Mouse (Mus musculus) midbrain, embryonic 16.5 days (tissue): ENCODE data around the gene Cdk14. TPM values are rescaled to one million over a fixed set of nuclear protein-coding genes. Genes with fewer than 3 reads are reported as not detected.

Source experiments
- ATAC-seq: fragments of 200-750 bp; cut with Nextera tagmentation; 2 replicates; pipeline ENCODE4 v1.8.0; 2017; ENCODE audit warnings: moderate TSS enrichment
- H3K27ac ChIP-seq: fragments of 300-500 bp; sonication (generic); 2 replicates; pipeline ENCODE4 v1.5.1; 2014; ENCODE audit warnings: mild to moderate bottlenecking, low read length, mixed read lengths
- H3K27me3 ChIP-seq: fragments of 300-500 bp; sonication (generic); 2 replicates; pipeline ENCODE4 v1.6.1; 2014; ENCODE audit warnings: low read depth, low read length, mixed read lengths; ENCODE audit not compliant: control insufficient read depth, insufficient read depth
- H3K36me3 ChIP-seq: fragments of 300-500 bp; sonication (generic); 2 replicates; pipeline ENCODE4 v1.6.1; 2014; ENCODE audit warnings: mild to moderate bottlenecking, low read length, moderate library complexity, mixed read lengths; ENCODE audit not compliant: control insufficient read depth, insufficient read depth
- H3K4me1 ChIP-seq: fragments of 300-500 bp; sonication (generic); 2 replicates; pipeline ENCODE4 v1.6.1; 2014; ENCODE audit warnings: mild to moderate bottlenecking, low read length, mixed read lengths; ENCODE audit not compliant: control insufficient read depth, insufficient read depth
- H3K4me2 ChIP-seq: fragments of 300-500 bp; sonication (generic); 2 replicates; pipeline ENCODE4 v1.6.1; 2014; ENCODE audit warnings: mild to moderate bottlenecking, low read length, mixed read lengths
- H3K4me3 ChIP-seq: fragments of 300-500 bp; sonication (generic); 2 replicates; pipeline ENCODE4 v1.5.1; 2014; ENCODE audit warnings: low read depth, mild to moderate bottlenecking, low read length, moderate library complexity, mixed read lengths
- H3K9ac ChIP-seq: fragments of 300-500 bp; sonication (generic); 2 replicates; pipeline ENCODE4 v1.6.1; 2014; ENCODE audit warnings: low read depth, low read length, mixed read lengths
- H3K9me3 ChIP-seq: fragments of 300-500 bp; sonication (generic); replicated peaks from 2 replicates; pipeline ENCODE4 v1.6.1; 2014; ENCODE audit warnings: mild to moderate bottlenecking, low read length, mixed read lengths; ENCODE audit not compliant: control insufficient read depth, poor library complexity, severe bottlenecking
- WGBS: fragments of 180-500 bp; shearing (Covaris S2); extraction: QIAGEN DNeasy Blood & Tissue Kit; methylation state at CpG from one replicate; pipeline ENCODE4 v1.1.7; 2014; 5-methylcytosine and 5-hydroxymethylcytosine counted together
- polyA plus RNA-seq: library from polyadenylated mRNA; unstranded; fragments of >200 nt; fragmentation: Nextera tagmentation; extraction: Ambion mirVana; gene quantifications from 2 replicates; pipeline ENCODE4 v1.2.1, GENCODE M21; 2015

Gene Cdk14
- polyA plus RNA-seq, 1 experiment from 2014 or later, result 44.6 TPM

DNA sequence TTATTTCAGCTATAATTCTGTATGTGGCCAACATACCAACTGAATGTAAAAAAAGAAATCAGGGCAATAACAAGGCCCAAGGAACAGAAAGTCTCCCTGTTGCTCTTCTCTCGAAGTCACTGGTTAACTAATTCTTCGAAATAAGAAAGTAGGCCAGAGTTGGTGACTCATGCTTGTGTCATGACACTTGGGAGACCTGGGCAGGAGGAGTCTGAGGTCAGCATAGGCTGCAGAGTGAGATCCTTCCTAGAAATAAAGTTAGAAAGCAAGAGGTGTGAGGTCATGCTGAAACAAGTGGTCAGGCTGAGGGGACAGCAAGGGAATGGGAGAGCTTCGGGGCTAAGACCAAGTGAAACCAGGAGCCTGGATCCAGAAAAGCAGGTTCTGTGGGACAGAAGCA, 134.2 kb downstream of the Cdk14 start:
- H3K4me3 ChIP-seq, result no peak overlapping the region
- 88% methylated on average over 3 of the region's 3 CpGs for WGBS

DNA sequence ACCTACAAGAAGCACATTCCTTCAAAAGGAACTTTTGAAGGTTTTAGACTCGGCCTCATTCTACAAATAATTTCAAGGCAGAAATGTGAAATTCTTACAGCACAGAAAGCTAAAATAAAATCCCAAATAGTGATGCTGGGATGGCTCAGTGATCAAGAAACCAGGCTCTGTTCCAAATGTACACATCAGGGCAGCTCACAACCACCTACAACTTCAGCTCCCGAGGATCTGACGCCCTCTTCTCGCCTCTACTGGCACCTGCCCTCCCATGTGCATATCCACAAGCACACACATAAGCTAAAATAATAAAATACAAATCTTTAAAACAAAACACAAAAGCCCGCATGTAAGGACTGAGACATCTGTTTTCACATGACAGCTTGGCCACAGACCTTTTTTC, 135.6 kb downstream of the Cdk14 start:
- no peaks in the 10 kb centered on the region for H3K4me1 ChIP-seq
- no peak overlapping the region for H3K4me3 ChIP-seq
- no peak for ATAC-seq
- no peak overlapping the region for H3K9ac ChIP-seq
- no peak overlapping the region for H3K4me2 ChIP-seq
- H3K27me3 ChIP-seq, result no peaks in the 10 kb centered on the region
- no peaks in the 10 kb centered on the region for H3K9me3 ChIP-seq
- no peaks in the 10 kb centered on the region for H3K36me3 ChIP-seq
- 93% methylated on average over 5 of the region's 5 CpGs for WGBS
- no peak overlapping the region for H3K27ac ChIP-seq

More for the DNA sequence above, 134.2 kb downstream of the Cdk14 start:
- no peaks in the 10 kb centered on the region for H3K27me3 ChIP-seq
- H3K36me3 ChIP-seq, result no peaks in the 10 kb centered on the region
- no peak for ATAC-seq
- H3K9me3 ChIP-seq, result no peaks in the 10 kb centered on the region
- no peaks in the 10 kb centered on the region for H3K4me1 ChIP-seq
- no peak overlapping the region for H3K9ac ChIP-seq
- no peak overlapping the region for H3K27ac ChIP-seq
- H3K4me2 ChIP-seq, result no peak overlapping the region

- no peaks in the 10 kb centered on the region for H3K36me3 ChIP-seq
- H3K4me3 ChIP-seq, result no peak overlapping the region
- H3K9ac ChIP-seq, result no peak overlapping the region
- no peak overlapping the region for H3K27ac ChIP-seq
- no peak overlapping the region for H3K4me2 ChIP-seq
- no peaks in the 10 kb centered on the region for H3K4me1 ChIP-seq
- WGBS, result 95% methylated on average over 6 of the region's 6 CpGs
- H3K27me3 ChIP-seq, result no peaks in the 10 kb centered on the region
- no peaks in the 10 kb centered on the region for H3K9me3 ChIP-seq
- ATAC-seq, result no peak
These were observed 136.2 kb downstream of the Cdk14 start for GRCm38 (mm10) chr5:5283756-5284430.

DNA sequence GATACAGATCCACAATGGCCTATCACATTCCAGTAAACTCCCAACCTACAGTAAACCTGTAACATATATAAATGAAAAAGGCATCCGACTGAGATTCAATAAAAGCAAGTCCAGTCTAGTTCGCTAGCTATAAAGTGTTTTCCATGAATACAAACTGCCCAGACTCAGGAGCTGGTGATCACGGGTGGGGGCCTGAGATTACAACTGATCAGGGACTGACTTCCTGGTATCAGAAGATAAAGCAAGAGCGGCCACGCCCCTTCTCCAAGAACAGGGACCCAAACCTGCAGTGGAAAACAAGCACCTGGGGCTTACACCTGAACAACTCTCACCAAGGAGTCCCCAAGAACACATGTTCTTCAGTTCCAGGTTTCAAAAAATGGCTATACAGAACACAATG, 137.7 kb downstream of the Cdk14 start:
- 96% methylated on average over 5 of the region's 5 CpGs for WGBS
- Histone ChIP-seq H3K9me3 (no peaks in the 10 kb centered on the region), H3K9ac (no peak overlapping the region)

GRCm38 (mm10) chr5:5275321-5275720, 144.8 kb downstream of the Cdk14 start:
- no peaks in the 10 kb centered on the region for H3K4me1 ChIP-seq
- H3K4me2 ChIP-seq, result no peak overlapping the region
- no peak overlapping the region for H3K4me3 ChIP-seq
- WGBS, result 43% methylated on average over 2 of the region's 2 CpGs
- H3K27me3 ChIP-seq, result no peaks in the 10 kb centered on the region
- no peak overlapping the region for H3K9ac ChIP-seq
- H3K27ac ChIP-seq, result no peak overlapping the region
- ATAC-seq, result no peak
- H3K36me3 ChIP-seq, result no peaks in the 10 kb centered on the region
- H3K9me3 ChIP-seq, result no peaks in the 10 kb centered on the region

More for the DNA sequence above, 137.7 kb downstream of the Cdk14 start:
- Histone ChIP-seq H3K4me1 (no peaks in the 10 kb centered on the region), H3K27me3 (no peaks in the 10 kb centered on the region), H3K36me3 (no peaks in the 10 kb centered on the region), H3K4me2 (no peak overlapping the region), H3K4me3 (no peak overlapping the region), H3K27ac (no peak overlapping the region)
- ATAC-seq, result no peak

GRCm38 (mm10) chr5:5274318-5274717, 145.8 kb downstream of the Cdk14 start:
- 77% methylated on average over 6 of the region's 6 CpGs for WGBS
- no peak overlapping the region for H3K4me3 ChIP-seq
- H3K4me2 ChIP-seq, result no peak overlapping the region
- no peaks in the 10 kb centered on the region for H3K9me3 ChIP-seq
- ATAC-seq, result no peak
- H3K27ac ChIP-seq, result no peak overlapping the region
- no peaks in the 10 kb centered on the region for H3K4me1 ChIP-seq
- no peaks in the 10 kb centered on the region for H3K36me3 ChIP-seq
- no peaks in the 10 kb centered on the region for H3K27me3 ChIP-seq
- no peak overlapping the region for H3K9ac ChIP-seq

GRCm38 (mm10) chr5:5266787-5267126, 153.4 kb downstream of the Cdk14 start:
- Histone ChIP-seq H3K27me3 (no peaks in the 10 kb centered on the region), H3K9ac (no peak overlapping the region), H3K4me1 (peaks cover 9% of the 10 kb centered on the region; the same call in 1 of the 2 replicates), H3K4me3 (no peak overlapping the region), H3K9me3 (no peaks in the 10 kb centered on the region), H3K36me3 (no peaks in the 10 kb centered on the region), H3K27ac (no peak overlapping the region), H3K4me2 (no peak overlapping the region)
- WGBS, result 87% methylated on average over 3 of the region's 3 CpGs
- ATAC-seq, result no peak

DNA sequence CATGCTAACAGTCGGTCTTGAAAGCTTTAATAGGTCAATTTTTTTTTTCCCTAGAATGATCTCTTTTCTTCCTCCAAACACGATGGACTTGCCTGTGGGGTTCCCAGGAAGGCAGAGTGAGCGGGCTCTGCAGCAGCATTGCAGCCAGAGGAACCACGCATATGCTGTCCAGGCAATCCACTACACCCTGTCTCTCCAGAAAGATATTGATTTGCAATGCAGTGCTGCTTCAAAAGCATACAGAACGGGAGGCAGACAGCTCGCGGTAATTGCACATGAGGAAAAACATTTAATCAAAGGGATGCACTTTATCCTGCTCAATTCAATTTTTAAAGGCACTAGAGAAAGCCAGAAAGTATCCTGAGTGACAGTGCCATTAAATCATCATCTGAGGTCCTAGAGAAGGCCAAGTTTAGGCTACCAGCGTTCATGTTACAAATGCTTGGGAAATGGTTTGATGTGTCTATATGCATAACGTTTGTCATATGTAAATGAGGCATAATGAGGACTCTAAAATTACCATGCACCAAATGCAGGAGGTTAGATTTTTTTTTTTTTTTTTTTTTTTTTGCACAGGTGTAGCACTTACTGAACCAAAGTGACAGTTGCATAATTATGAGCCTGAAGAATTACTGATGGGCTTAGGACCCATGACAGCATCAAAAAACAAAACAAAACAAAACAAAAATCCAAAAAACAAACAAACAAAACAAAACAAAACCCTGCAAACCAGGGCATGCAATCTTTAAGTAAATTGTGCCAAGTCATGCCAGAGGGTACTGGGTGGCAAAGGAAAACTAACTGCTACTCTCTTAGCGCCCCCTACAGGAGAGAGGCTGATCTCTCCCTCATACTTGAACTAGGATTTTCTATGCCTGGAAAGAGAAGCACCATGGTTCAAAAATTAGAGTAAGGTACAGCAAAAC, 154.0 kb downstream of the Cdk14 start:
- peak overlapping the region; percentile 62 for H3K9ac ChIP-seq
- H3K27me3 ChIP-seq, result no peaks in the 10 kb centered on the region
- peak overlapping the region; percentile 54 for H3K4me2 ChIP-seq
- H3K9me3 ChIP-seq, result no peaks in the 10 kb centered on the region
- peak overlapping the region; percentile 84 for H3K27ac ChIP-seq
- ATAC-seq, result peak; percentile 84
- peak overlapping the region; percentile 37 for H3K4me3 ChIP-seq
- H3K36me3 ChIP-seq, result no peaks in the 10 kb centered on the region
- WGBS, result 14% methylated on average over 10 of the region's 10 CpGs
- peaks cover 9% of the 10 kb centered on the region; the same call in 1 of the 2 replicates for H3K4me1 ChIP-seq

DNA sequence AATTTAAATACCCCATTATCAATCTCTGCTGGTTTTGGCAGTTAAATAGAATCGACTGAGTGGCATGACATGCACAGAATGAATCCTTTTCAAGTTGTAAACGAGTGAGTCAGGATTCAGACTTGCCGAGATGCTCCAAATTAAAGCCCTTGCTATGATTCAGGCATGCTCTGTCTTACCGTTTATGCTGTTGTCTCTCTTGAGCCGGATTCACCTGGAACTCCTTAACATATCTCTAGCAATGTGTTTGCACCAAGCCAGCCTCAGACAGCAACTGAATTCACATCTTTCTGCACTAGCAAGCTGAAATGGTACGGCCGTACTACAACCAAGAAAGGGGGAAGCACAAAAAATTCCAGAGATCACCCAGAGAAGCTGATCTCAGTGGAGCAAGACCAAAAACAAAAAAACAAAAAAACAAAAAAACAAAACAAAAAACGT, 154.7 kb downstream of the Cdk14 start:
- Histone ChIP-seq H3K4me3 (peak overlapping the region; percentile 37), H3K36me3 (no peaks in the 10 kb centered on the region), H3K4me1 (peaks cover 9% of the 10 kb centered on the region; the same call in 1 of the 2 replicates), H3K27ac (peak overlapping the region; percentile 84), H3K9me3 (no peaks in the 10 kb centered on the region), H3K27me3 (no peaks in the 10 kb centered on the region), H3K4me2 (peak overlapping the region; percentile 54), H3K9ac (peak overlapping the region; percentile 62)
- peak; percentile 73 for ATAC-seq
- 6% methylated on average over 8 of the region's 8 CpGs for whole genome bisulfite sequencing
